Mouse (Mus musculus) layer of hippocampus, postnatal 25 days (tissue): ENCODE measurements around the gene Ldhb. TPM values are rescaled to one million over a fixed set of nuclear protein-coding genes. Genes with fewer than 3 reads are reported as not detected.

Experiments used
- DNase-seq, 2 experiments: peaks; one replicate each; pipeline ENCODE4 v3.0.0; 2022; ENCODE audit warnings: mixed read lengths in 2 of 2, low spot score in 1 of 2; ENCODE audit errors: extremely low spot score in 1 of 2
- total RNA-seq, 2 experiments: library from RNA; stranded (reverse); gene quantifications; 2 replicates each; pipeline ENCODE4 v1.2.3; 2021

Gene Ldhb
- total RNA-seq, 2 experiments from 2014 or later, result 502 to 563 TPM

DNA sequence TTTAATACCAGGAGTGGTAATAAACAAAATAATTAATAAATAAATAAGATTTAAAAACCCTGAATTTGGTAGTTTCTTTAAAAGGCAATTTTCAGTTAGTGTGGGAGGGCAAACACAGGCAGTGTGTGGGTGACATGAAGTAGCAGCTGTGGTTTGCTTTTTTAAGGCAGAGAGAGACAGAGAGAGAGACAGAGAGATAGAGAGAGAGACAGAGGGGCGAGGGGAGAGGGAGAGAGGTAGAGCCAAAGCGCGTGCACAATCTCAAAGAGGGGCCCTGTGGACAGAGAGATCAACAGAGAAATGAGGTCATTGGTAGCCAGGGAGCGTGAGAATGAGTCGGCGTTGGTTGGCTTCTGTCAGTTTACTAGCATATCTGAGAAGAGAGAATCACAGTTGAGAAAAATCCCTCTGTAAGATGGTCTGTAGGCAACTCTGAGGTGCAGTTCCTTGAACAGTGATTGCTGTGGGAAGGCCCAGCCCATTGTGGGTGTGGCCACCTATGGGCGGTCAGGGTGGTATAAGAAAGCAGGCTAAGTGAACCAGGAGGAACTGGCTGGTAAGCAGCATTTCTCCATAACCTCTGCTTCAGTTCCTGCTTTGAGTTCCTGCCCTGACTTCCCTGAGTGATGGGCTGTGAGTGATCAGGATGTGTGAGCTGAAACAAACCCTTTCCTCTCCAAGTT, 52.3 kb downstream of the Ldhb start:
- no peak for DNase-seq

DNA sequence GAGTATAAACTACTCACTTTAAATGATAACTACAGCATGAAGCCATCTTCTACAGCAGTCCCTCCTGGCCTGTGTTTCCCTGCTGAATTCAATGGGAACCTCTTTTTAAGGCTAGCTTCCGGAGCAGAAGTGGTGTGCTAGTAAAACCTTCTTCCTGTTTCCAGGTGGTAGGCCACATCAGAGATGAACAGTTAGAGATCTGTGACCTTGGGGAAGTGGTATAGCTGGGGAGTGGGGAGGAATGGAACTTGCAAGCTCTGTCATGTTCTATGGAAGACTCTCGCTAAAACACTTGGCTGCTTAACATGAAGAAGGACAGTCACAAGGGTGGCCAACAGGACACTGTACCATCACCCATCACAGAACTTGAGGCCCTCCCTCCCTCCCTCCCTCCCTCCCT, 54.4 kb downstream of the Ldhb start:
- no peak for DNase-seq

DNA sequence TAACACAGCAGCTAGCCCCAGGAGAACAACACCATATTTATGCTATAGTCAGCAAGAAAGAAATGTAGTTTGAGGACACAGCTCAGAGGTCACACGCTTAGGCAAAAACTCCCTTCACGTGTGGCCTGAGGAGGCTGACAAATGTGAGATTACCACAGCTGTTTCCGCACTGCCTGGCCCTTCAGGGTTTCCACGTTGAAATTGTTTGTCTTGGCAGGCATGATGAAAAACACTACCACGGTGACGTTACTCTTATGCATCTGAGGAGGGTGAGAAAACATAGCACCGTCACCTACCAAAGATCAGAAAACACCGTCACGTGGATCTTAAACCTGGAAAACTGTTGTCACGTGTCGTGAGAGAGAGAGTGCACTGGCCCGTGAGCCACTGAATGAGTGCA, 56.4 kb downstream of the Ldhb start:
- DNase-seq, result no peak

Other genes with a start within 250 kb of the Ldhb start
- not detected for gene Iapp, start 209.5 kb downstream of the Ldhb start, total RNA-seq
- gene Slco1a5, start 185.0 kb downstream of the Ldhb start, total RNA-seq, result not detected
- gene Pyroxd1, start 162.3 kb downstream of the Ldhb start, total RNA-seq, result 10 to 100 TPM; 12.9 to 15.4 TPM
- 10 to 100 TPM; 19.9 to 27.6 TPM for gene Recql, start 120.9 kb downstream of the Ldhb start, total RNA-seq
- gene Golt1b, start 120.7 kb downstream of the Ldhb start, total RNA-seq, result 10 to 100 TPM; 29.4 to 31.6 TPM
- 1 to 10 TPM in 1 of 2 experiments, under 1 TPM in 1; 0.77 to 1.6 TPM for gene Spx, start 94.5 kb downstream of the Ldhb start, total RNA-seq
- gene Gys2, start 34.8 kb downstream of the Ldhb start, total RNA-seq, result under 1 TPM; 0.22 to 0.31 TPM
- gene Kcnj8, start 63.7 kb upstream of the Ldhb start, total RNA-seq, result 1 to 10 TPM; 1.5 to 1.6 TPM
- 1 to 10 TPM; 3.2 to 3.5 TPM for gene Abcc9, start 194.4 kb upstream of the Ldhb start, total RNA-seq
- gene Cmas, start 248.7 kb upstream of the Ldhb start, total RNA-seq, result 100 to 1,000 TPM in 1 of 2 experiments, 10 to 100 TPM in 1; 99.1 to 108 TPM